Mouse (Mus musculus) testis, adult 2 months (tissue): ENCODE results near the gene Hlf.

Experiments used
- CTCF ChIP-seq: fragments of 200-500 bp; IDR thresholded peaks from 2 replicates; pipeline ENCODE4 v1.5.1; 2012; ENCODE audit warnings: low read depth, mild to moderate bottlenecking, inconsistent platforms, low read length, moderate library complexity; ENCODE audit not compliant: control insufficient read depth, insufficient read depth, insufficient replicate concordance
- POLR2A ChIP-seq: fragments of 200-500 bp; IDR thresholded peaks from 2 replicates; pipeline ENCODE4 v1.6.1; 2012; ENCODE audit warnings: low read depth, mild to moderate bottlenecking, inconsistent platforms, low read length, moderate library complexity; ENCODE audit not compliant: control insufficient read depth

DNA sequence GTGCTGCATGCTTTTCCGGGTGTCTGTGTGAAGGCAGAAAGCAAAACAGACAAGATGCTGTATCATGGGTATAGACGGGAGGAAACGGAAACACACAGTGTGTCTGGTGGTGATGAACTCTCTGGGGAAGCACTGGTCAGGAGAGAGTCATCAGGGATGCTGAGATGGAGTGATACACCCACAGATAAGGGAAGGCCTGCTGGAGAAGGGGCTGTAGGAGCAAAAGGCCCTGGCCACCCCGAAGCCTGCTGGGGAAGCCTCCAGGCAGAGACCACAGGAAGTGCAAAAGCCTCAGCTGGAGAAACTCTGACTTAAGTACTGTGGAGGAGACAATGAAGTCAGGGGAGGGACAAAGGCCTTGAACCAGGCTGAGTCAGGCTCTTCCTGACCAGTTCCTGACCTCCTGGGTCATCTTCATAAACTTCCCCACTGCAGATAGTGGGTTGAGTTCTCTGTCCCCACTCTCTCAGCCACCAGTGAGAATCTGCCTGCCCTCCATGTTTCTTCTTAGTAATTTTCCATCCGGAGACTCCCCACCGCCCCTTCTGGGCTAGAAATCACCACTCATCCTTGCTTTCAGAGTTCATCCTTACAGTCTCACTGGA is 104.0 kb downstream of the Hlf start:
- TF ChIP-seq CTCF (no peak), POLR2A (no peak)
